ENCODE assay signal across 7 mouse cellular contexts in genomic region chr4:138454571-138455140, GRCm38 (mm10). TPM values are rescaled to one million over a fixed set of nuclear protein-coding genes. Genes with fewer than 3 reads are reported as not detected.
DNase-seq lines count a peak whose midpoint lies in the region; ATAC-seq and TF ChIP-seq lines count a peak whose summit lies in the region.

No protein-coding gene starts in this region.

- H3K36me3 ChIP-seq in forebrain, embryonic 15.5 days, result no peaks in the 10 kb centered on the region
- H3K36me3 ChIP-seq in hindbrain, embryonic 10.5 days, result no peaks in the 10 kb centered on the region
- no peaks in the 10 kb centered on the region for H3K36me3 ChIP-seq in lung, postnatal 0 days (ENCODE audit: insufficient read depth, low read length)

- peak overlapping the region; percentile 85 for H3K9ac ChIP-seq in forebrain, embryonic 15.5 days (replicated peaks)
- peak overlapping the region; percentile 76 for H3K9ac ChIP-seq in lung, postnatal 0 days (replicated peaks; ENCODE audit: low read depth)

- H3K4me2 ChIP-seq in forebrain, embryonic 15.5 days (replicated peaks), result peak overlapping the region; percentile 89
- peak overlapping the region; percentile 87 for H3K4me2 ChIP-seq in lung, postnatal 0 days (replicated peaks; ENCODE audit: low read depth, low read length)

- peaks cover 10% of the 10 kb centered on the region; the same call in 1 of the 2 replicates for H3K27me3 ChIP-seq in forebrain, embryonic 15.5 days
- H3K27me3 ChIP-seq in hindbrain, embryonic 10.5 days (ENCODE audit: insufficient read depth, poor library complexity, severe bottlenecking), result peaks cover 86% of the 10 kb centered on the region
- H3K27me3 ChIP-seq in lung, postnatal 0 days (replicated peaks; ENCODE audit: insufficient read depth, low read length), result no peaks in the 10 kb centered on the region; the same call in 1 of the 2 replicates

- 1% methylated on average over 67 of the region's 78 CpGs for WGBS in forebrain, embryonic 15.5 days
- under 1% methylated on average over 76 of the region's 78 CpGs for WGBS in hindbrain, embryonic 10.5 days
- 2% methylated on average over 30 of the region's 78 CpGs for WGBS in lung, postnatal 0 days

- DNase-seq in T-cell, adult 2 months (ENCODE audit: low spot score), result peak; percentile 31
- DNase-seq in hindbrain, embryonic 10.5 days (ENCODE audit: low spot score), result peak; percentile 75
- peak; percentile 57 for DNase-seq in layer of hippocampus, adult 9-11 months
- DNase-seq in lung, postnatal 0 days (ENCODE audit: low spot score), result peak; percentile 84
- DNase-seq in right cerebral cortex, postnatal 14 days, result peak; percentile 87

- peaks cover 43% of the 10 kb centered on the region for H3K4me1 ChIP-seq in forebrain, embryonic 15.5 days
- peaks cover 74% of the 10 kb centered on the region for H3K4me1 ChIP-seq in hindbrain, embryonic 10.5 days (replicated peaks)
- peaks cover 9% of the 10 kb centered on the region for H3K4me1 ChIP-seq in lung, postnatal 0 days (ENCODE audit: insufficient read depth, low read depth, low read length)

- TF ChIP-seq CTCF in lung, postnatal 0 days (IDR thresholded peaks at IDR 0.05), result no peak

- H3K9me3 ChIP-seq in forebrain, embryonic 15.5 days, result no peaks in the 10 kb centered on the region
- H3K9me3 ChIP-seq in hindbrain, embryonic 10.5 days, result no peaks in the 10 kb centered on the region
- H3K9me3 ChIP-seq in lung, postnatal 0 days (ENCODE audit: low read length), result no peaks in the 10 kb centered on the region

- peak; percentile 7; the same call in 1 of the 2 replicates for ATAC-seq in cerebellum, adult (ENCODE audit: insufficient number of reproducible peaks, low FRiP score, low TSS enrichment)
- peak; percentile 65 for ATAC-seq in forebrain, embryonic 15.5 days (replicated peaks)
- ATAC-seq in lung, postnatal 0 days, result peak; percentile 53

- H3K4me3 ChIP-seq in forebrain, embryonic 15.5 days, result peak overlapping the region; percentile 81
- peak overlapping the region; percentile 79 for H3K4me3 ChIP-seq in hindbrain, embryonic 10.5 days
- peak overlapping the region; percentile 84 for H3K4me3 ChIP-seq in lung, postnatal 0 days (ENCODE audit: low read depth, low read length)

- H3K27ac ChIP-seq in forebrain, embryonic 15.5 days (replicated peaks), result peak overlapping the region; percentile 87
- H3K27ac ChIP-seq in hindbrain, embryonic 10.5 days, result peak overlapping the region; percentile 97
- H3K27ac ChIP-seq in lung, postnatal 0 days (ENCODE audit: low read length), result peak overlapping the region; percentile 91

- no peak for TF ChIP-seq EP300 in lung, postnatal 0 days (IDR thresholded peaks at IDR 0.05)

RNA-seq across cellular contexts. Expression of gene Camk2n1, which starts 0.5 kb away (rescaled TPM):
- polyA plus RNA-seq in forebrain, embryonic 15.5 days (2015; fragmentation: Nextera tagmentation; extraction: Ambion mirVana), result 9.7 and 10.7 TPM in 2 replicates
- polyA plus RNA-seq in hindbrain, embryonic 10.5 days (2016; fragmentation: Nextera tagmentation; extraction: Ambion mirVana), result 2.9 and 5.1 TPM in 2 replicates
- 10.9 and 12.7 TPM in 2 replicates for polyA plus RNA-seq in lung, postnatal 0 days (2015; fragmentation: Nextera tagmentation; extraction: Ambion mirVana)

RNA-seq across cellular contexts. Expression of gene Mul1, which starts 20.2 kb away (rescaled TPM):
- polyA plus RNA-seq in forebrain, embryonic 15.5 days (2015; fragmentation: Nextera tagmentation; extraction: Ambion mirVana), result 18.5 and 19.0 TPM in 2 replicates
- polyA plus RNA-seq in hindbrain, embryonic 10.5 days (2016; fragmentation: Nextera tagmentation; extraction: Ambion mirVana), result 20.2 and 22.6 TPM in 2 replicates
- 12.3 and 13.1 TPM in 2 replicates for polyA plus RNA-seq in lung, postnatal 0 days (2015; fragmentation: Nextera tagmentation; extraction: Ambion mirVana)

RNA-seq across cellular contexts. Expression of gene Fam43b, which starts 58.3 kb away (rescaled TPM):
- 4.7 and 7.2 TPM in 2 replicates for polyA plus RNA-seq in forebrain, embryonic 15.5 days (2015; fragmentation: Nextera tagmentation; extraction: Ambion mirVana)
- not detected in 2 replicates for polyA plus RNA-seq in hindbrain, embryonic 10.5 days (2016; fragmentation: Nextera tagmentation; extraction: Ambion mirVana)
- polyA plus RNA-seq in lung, postnatal 0 days (2015; fragmentation: Nextera tagmentation; extraction: Ambion mirVana), result 0.05 TPM in 1 of 2 replicates, not detected in the other

Comparison
In these comparisons a context has a peak if more than half of its experiments do, and no peak if none do; other contexts are left out.
1. Peak in every context shown above with its lines: DNase-seq, ATAC-seq, H3K4me3 ChIP-seq and H3K27ac ChIP-seq.
2. DNase-seq: peak in every context shown above with its lines; median percentile 87 in right cerebral cortex, postnatal 14 days; 84 in lung, postnatal 0 days; 75 in hindbrain, embryonic 10.5 days; 57 in layer of hippocampus, adult 9-11 months; 31 in T-cell, adult 2 months.
3. ATAC-seq: peak in every context shown above with its lines; median percentile 65 in forebrain, embryonic 15.5 days; 53 in lung, postnatal 0 days; 7 in cerebellum, adult.